Mouse (Mus musculus) liver, postnatal 0 days (tissue): ENCODE measurements around the gene Stk40.

Source experiments
- CTCF ChIP-seq: sonication (generic); IDR thresholded peaks from 2 replicates; pipeline ENCODE4 v1.5.1; 2016; ENCODE audit warnings: antibody characterized with exemption, low read depth
- EP300 ChIP-seq: IDR thresholded peaks from 2 replicates; pipeline ENCODE4 v1.6.1; 2016; ENCODE audit warnings: antibody characterized with exemption, low read depth, mild to moderate bottlenecking

DNA sequence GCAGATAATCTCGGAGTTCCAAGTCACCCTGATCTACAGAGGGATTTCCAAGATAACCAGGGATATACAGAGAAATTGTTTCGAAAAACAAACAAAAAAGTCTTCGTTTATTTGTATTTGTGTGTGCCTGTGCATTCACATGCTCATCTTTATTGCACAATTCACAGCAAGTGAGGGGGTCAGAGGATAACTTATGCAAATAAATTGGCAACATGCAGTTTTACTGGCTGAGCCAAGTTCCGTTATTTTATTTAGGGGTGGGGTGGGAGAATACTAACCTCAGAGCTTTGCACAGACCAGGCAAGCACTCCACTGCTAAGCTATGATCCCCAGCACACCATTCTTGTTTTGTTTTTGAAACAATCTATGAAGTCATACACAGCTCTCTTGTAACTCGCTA is 70.0 kb downstream of the Stk40 start:
- no peak for TF ChIP-seq CTCF
- peak; percentile 25; the same call in 1 of the 2 replicates for TF ChIP-seq EP300
